Comparison of ENCODE assay signal across 13 mouse cellular contexts in the genomic region with DNA sequence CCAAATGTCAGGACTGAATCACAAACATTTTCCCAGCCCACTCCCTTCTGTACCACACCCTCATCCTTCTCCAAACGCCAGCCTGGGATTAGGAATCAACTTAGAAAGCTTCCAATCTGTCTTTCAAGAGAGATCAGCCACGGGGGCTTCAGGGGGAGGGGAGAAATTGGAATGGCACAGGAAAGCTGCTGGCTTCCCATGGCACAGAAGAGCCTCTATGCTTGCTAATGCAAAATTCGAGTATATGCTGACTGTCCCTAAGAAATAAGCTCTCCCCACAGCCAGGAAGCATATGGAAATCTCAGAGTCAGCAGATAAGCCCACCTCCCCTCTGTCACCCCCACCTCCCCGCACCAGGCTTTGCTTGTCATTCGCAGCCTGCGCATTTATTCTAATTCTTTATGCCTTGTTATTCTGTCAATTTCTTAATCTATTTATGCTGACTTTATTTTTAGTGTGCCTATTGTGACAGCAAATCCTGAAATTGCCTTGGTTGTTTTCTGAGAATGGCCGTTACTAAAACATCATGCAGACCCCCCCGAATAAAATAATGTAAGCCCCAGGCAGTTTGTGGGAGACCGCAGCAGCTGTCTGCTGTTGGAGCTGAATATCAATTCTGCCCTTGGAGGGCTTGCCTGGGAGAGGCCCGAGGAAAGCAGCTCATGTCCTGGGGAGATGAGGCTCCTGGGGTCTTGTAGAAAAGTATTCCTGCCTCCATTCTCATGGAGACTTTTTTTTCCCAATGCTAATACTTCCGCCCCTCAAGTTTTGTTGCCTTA. TPM values are rescaled to one million over a fixed set of nuclear protein-coding genes. Genes with fewer than 3 reads are reported as not detected.
DNase-seq lines count a peak whose midpoint lies in the region; ATAC-seq and TF ChIP-seq lines count a peak whose summit lies in the region.
"Had no signal": no experiment of that assay in that cellular context is flagged by ENCODE, and none has a peak within 500 bp of the region (broad histone marks: within the 10 kb centered on the region; RNA-seq: fewer than 3 reads in every experiment).

No protein-coding gene starts in this region.

- 37% methylated on average over 11 of the region's 11 CpGs for WGBS in hindbrain, embryonic 11.5 days
- WGBS in hindbrain, postnatal 0 days = 17% methylated on average over 11 of the region's 11 CpGs
- 23% methylated on average over 11 of the region's 11 CpGs for WGBS in hindbrain, embryonic 16.5 days
- WGBS in neural tube, embryonic 14.5 days = 19% methylated on average over 11 of the region's 11 CpGs

- no peak for ATAC-seq in hindbrain, embryonic 11.5 days (ENCODE audit: low FRiP score)
- no peak for ATAC-seq in hindbrain, postnatal 0 days
- no peak for ATAC-seq in hindbrain, embryonic 16.5 days
- ATAC-seq in neural tube, embryonic 14.5 days (ENCODE audit: low read depth) = no peak
- ATAC-seq: Patski had no signal

- peak; percentile 12 for DNase-seq in hindbrain, embryonic 11.5 days (ENCODE audit: low spot score)
- no peak for DNase-seq in hindbrain, postnatal 0 days (ENCODE audit: low spot score)
- DNase-seq in retina, postnatal 1 day = peak; percentile 48
- no peak for DNase-seq in retina, embryonic 14.5 days (ENCODE audit: low spot score)
- DNase-seq in cerebellum, adult 8-10 months = no peak
- DNase-seq in urinary bladder, postnatal 36 days (ENCODE audit: low spot score in 2 of 2) = no peak
- DNase-seq: cerebellum, adult 18-20 months had no signal

- no peaks in the 10 kb centered on the region; the same call in 1 of the 2 replicates for H3K4me1 ChIP-seq in hindbrain, embryonic 11.5 days (replicated peaks; ENCODE audit: control insufficient read depth, insufficient read depth, low read length)
- H3K4me1 ChIP-seq in hindbrain, postnatal 0 days (ENCODE audit: insufficient read depth, low read length) = no peaks in the 10 kb centered on the region
- H3K4me1 ChIP-seq in hindbrain, embryonic 16.5 days (ENCODE audit: control insufficient read depth, insufficient read depth, low read depth, low read length) = no peaks in the 10 kb centered on the region; the same call in 1 of the 2 replicates
- H3K4me1 ChIP-seq in neural tube, embryonic 14.5 days (ENCODE audit: control insufficient read depth, insufficient read depth, low read length) = no peaks in the 10 kb centered on the region
- H3K4me1 ChIP-seq: stomach, embryonic 15.5 days had no signal

- H3K4me2 ChIP-seq in hindbrain, embryonic 11.5 days (replicated peaks; ENCODE audit: low read depth, low read length) = no peak overlapping the region
- no peak overlapping the region for H3K4me2 ChIP-seq in hindbrain, postnatal 0 days (ENCODE audit: low read depth, low read length)
- H3K4me2 ChIP-seq in hindbrain, embryonic 16.5 days (ENCODE audit: low read length) = no peak overlapping the region
- no peak overlapping the region for H3K4me2 ChIP-seq in neural tube, embryonic 14.5 days (ENCODE audit: low read depth, low read length)
- H3K4me2 ChIP-seq: stomach, embryonic 15.5 days had no signal

- no peaks in the 10 kb centered on the region for H3K27me3 ChIP-seq in hindbrain, embryonic 11.5 days (ENCODE audit: control insufficient read depth, insufficient read depth, low read length)
- H3K27me3 ChIP-seq in hindbrain, postnatal 0 days (ENCODE audit: insufficient read depth, low read length) = no peaks in the 10 kb centered on the region
- no peaks in the 10 kb centered on the region for H3K27me3 ChIP-seq in hindbrain, embryonic 16.5 days (replicated peaks; ENCODE audit: control insufficient read depth, insufficient read depth, low read length)
- no peaks in the 10 kb centered on the region for H3K27me3 ChIP-seq in neural tube, embryonic 14.5 days (ENCODE audit: control insufficient read depth, insufficient read depth, low read length)
- H3K27me3 ChIP-seq: Patski; stomach, embryonic 15.5 days had no signal

- no peaks in the 10 kb centered on the region for H3K36me3 ChIP-seq in hindbrain, embryonic 11.5 days (ENCODE audit: control insufficient read depth, insufficient read depth, low read length)
- H3K36me3 ChIP-seq in hindbrain, postnatal 0 days (ENCODE audit: insufficient read depth, low read length) = no peaks in the 10 kb centered on the region
- no peaks in the 10 kb centered on the region for H3K36me3 ChIP-seq in hindbrain, embryonic 16.5 days (ENCODE audit: control insufficient read depth, insufficient read depth, low read length)
- no peaks in the 10 kb centered on the region for H3K36me3 ChIP-seq in neural tube, embryonic 14.5 days (ENCODE audit: control insufficient read depth, insufficient read depth, low read length)
- H3K36me3 ChIP-seq: stomach, embryonic 15.5 days had no signal

- no peak for TF ChIP-seq CTCF in hindbrain, postnatal 0 days (IDR thresholded peaks at IDR 0.05; ENCODE audit: low read depth)

- H3K4me3 ChIP-seq in hindbrain, embryonic 11.5 days (ENCODE audit: low read depth, low read length) = no peak overlapping the region
- H3K4me3 ChIP-seq in hindbrain, postnatal 0 days (ENCODE audit: low read length) = no peak overlapping the region
- H3K4me3 ChIP-seq in hindbrain, embryonic 16.5 days (ENCODE audit: low read length) = no peak overlapping the region
- H3K4me3 ChIP-seq in neural tube, embryonic 14.5 days (ENCODE audit: low read depth, low read length) = no peak overlapping the region
- H3K4me3 ChIP-seq: stomach, embryonic 15.5 days had no signal

- H3K27ac ChIP-seq in hindbrain, embryonic 11.5 days (ENCODE audit: low read depth, low read length) = no peak overlapping the region
- no peak overlapping the region for H3K27ac ChIP-seq in hindbrain, postnatal 0 days
- H3K27ac ChIP-seq in hindbrain, embryonic 16.5 days (ENCODE audit: low read depth, low read length) = 0 out of 2 replicates have a peak overlapping the region, but pooled peaks have one; percentile 23
- 0 out of 2 replicates have a peak overlapping the region, but pooled peaks have one; percentile 4 for H3K27ac ChIP-seq in neural tube, embryonic 14.5 days (ENCODE audit: low read depth, low read length)
- H3K27ac ChIP-seq: liver, embryonic 14.5 days; stomach, embryonic 15.5 days had no signal

- no peaks in the 10 kb centered on the region for H3K9me3 ChIP-seq in hindbrain, embryonic 11.5 days (ENCODE audit: control insufficient read depth, low read length)
- no peaks in the 10 kb centered on the region for H3K9me3 ChIP-seq in hindbrain, postnatal 0 days (ENCODE audit: low read length)
- H3K9me3 ChIP-seq in hindbrain, embryonic 16.5 days (ENCODE audit: control insufficient read depth, low read length) = no peaks in the 10 kb centered on the region
- H3K9me3 ChIP-seq in neural tube, embryonic 14.5 days (ENCODE audit: control insufficient read depth, low read length) = no peaks in the 10 kb centered on the region
- H3K9me3 ChIP-seq: stomach, embryonic 15.5 days had no signal

- no peak overlapping the region for H3K9ac ChIP-seq in hindbrain, embryonic 11.5 days (ENCODE audit: low read depth, low read length)
- no peak overlapping the region for H3K9ac ChIP-seq in hindbrain, postnatal 0 days (replicated peaks; ENCODE audit: low read length)
- no peak overlapping the region for H3K9ac ChIP-seq in hindbrain, embryonic 16.5 days (ENCODE audit: low read depth, low read length)
- H3K9ac ChIP-seq in neural tube, embryonic 14.5 days (replicated peaks; ENCODE audit: low read depth, low read length) = no peak overlapping the region
- H3K9ac ChIP-seq: liver, embryonic 14.5 days; stomach, embryonic 15.5 days had no signal

RNA-seq across cellular contexts. Expression of gene Ldhal6b, which starts 41.2 kb away (rescaled TPM):
- not detected in 2 replicates for polyA plus RNA-seq in hindbrain, embryonic 11.5 days (2014; fragmentation: Nextera tagmentation; extraction: Ambion mirVana)
- total RNA-seq in hindbrain, postnatal 0 days (2014; rRNA removed) = 0.84 and 1.5 TPM in 2 replicates
- not detected in 2 replicates for polyA plus RNA-seq in hindbrain, postnatal 0 days (2015; fragmentation: Nextera tagmentation; extraction: Ambion mirVana)
- not detected in 2 replicates for polyA plus RNA-seq in hindbrain, embryonic 16.5 days (2015; fragmentation: Nextera tagmentation; extraction: Ambion mirVana)
- 0.13 and 0.22 TPM in 2 replicates for polyA plus RNA-seq in neural tube, embryonic 14.5 days (2014; fragmentation: Nextera tagmentation; extraction: Ambion mirVana)
- polyA plus RNA-seq: large intestine, adult 2 months; stomach, embryonic 15.5 days had no signal

Comparison
In these comparisons a context has a peak if more than half of its experiments do, and no peak if none do; other contexts are left out.
1. DNase-seq: peak in hindbrain, embryonic 11.5 days (single experiment) and retina, postnatal 1 day (single experiment); none in hindbrain, postnatal 0 days (single experiment), retina, embryonic 14.5 days (single experiment), cerebellum, adult 8-10 months (single experiment) and urinary bladder, postnatal 36 days (0 of 2).
2. H3K27ac ChIP-seq: peak in hindbrain, embryonic 16.5 days (single experiment) and neural tube, embryonic 14.5 days (single experiment); none in hindbrain, embryonic 11.5 days (single experiment) and hindbrain, postnatal 0 days (single experiment).